Mouse (Mus musculus) embryonic stem cell, embryonic (primary cell): Measurements from ENCODE around the gene Rxfp1.

Experiments
- CTCF ChIA-PET, 4 experiments: fragments of 300-600 bp in 2 of 4; fragments of 350-600 bp in 2 of 4; sonication (Branson Sonifier 250); formaldehyde crosslinking; loops; one replicate each; lab custom pipeline; 2022; ENCODE audit warnings: inconsistent platforms in 2 of 4; lab: Charles Lee
- POLR2A ChIA-PET, 4 experiments: fragments of 300-600 bp in 2 of 4; fragments of 350-600 bp in 2 of 4; sonication (Branson Sonifier 250); formaldehyde crosslinking; loops; one replicate each; lab custom pipeline; 2022; ENCODE audit warnings: antibody characterized with exemption in 4 of 4, inconsistent platforms in 1 of 4; lab: Charles Lee

The Rxfp1 gene

GRCm38 (mm10) chr3:79591793-79592471 is 145.7 kb downstream of the Rxfp1 start:
- POLR2A ChIA-PET = interaction anchor here in 3 of 4 experiments (0.5 to 3.7 kb wide), 24 partner anchors 10 to 411 kb away, joined by 3 to 25 read pairs (median 4); partner anchors contain the start of genes Fnip2 (in 3 of the 3), 4930579G24Rik (in 2 of the 3) and Etfdh (in 2 of the 3)
- CTCF ChIA-PET = interaction anchor here in 3 of 4 experiments (0.6 to 1.3 kb wide), 3 partner anchors 218 to 390 kb away, joined by 3 to 13 read pairs (median 3); no protein-coding TSS in a partner anchor
